Mouse (Mus musculus): Measurements from ENCODE around the gene Emg1.

The Emg1 gene

GRCm38 (mm10) chr6:124711824-124712782 lies at the start of gene Emg1, which contains the start of gene Phb2:
Gene Emg1 (minus strand): TSS chr6:124712178.
Gene Phb2 (plus strand): TSS chr6:124712336.
- DNase-seq (ENCODE audit: low spot score in 2 of 2), result peak; percentile 98

GRCm38 (mm10) chr6:124759259-124759658 lies 47.3 kb upstream of the Emg1 start:
- peak; percentile 82 to 92 for DNase-seq (ENCODE audit: low spot score in 2 of 2)

- no peak for DNase-seq (ENCODE audit: low spot score in 2 of 2)
These were observed 46.9 kb upstream of the Emg1 start for GRCm38 (mm10) chr6:124758849-124759232.

- DNase-seq (ENCODE audit: low spot score in 2 of 2), result no peak
These were observed 46.2 kb upstream of the Emg1 start for GRCm38 (mm10) chr6:124757909-124758848.

- DNase-seq (ENCODE audit: low spot score in 2 of 2), result no peak
These were observed 45.4 kb upstream of the Emg1 start for GRCm38 (mm10) chr6:124757351-124757880.

GRCm38 (mm10) chr6:124756652-124757350 lies 44.8 kb upstream of the Emg1 start:
- DNase-seq (ENCODE audit: low spot score in 2 of 2), result peak in 1 of 2 experiments; percentile 75

- peak in 1 of 2 experiments; percentile 73 for DNase-seq (ENCODE audit: low spot score in 2 of 2)
These were observed 44.0 kb upstream of the Emg1 start, which contains the start of the genes Gm45234 and Atn1 for GRCm38 (mm10) chr6:124755831-124756595. Gene Gm45234 (minus strand): TSS chr6:124756021. Gene Atn1 (minus strand): TSS chr6:124756524.

- no peak for DNase-seq (ENCODE audit: low spot score in 2 of 2)
These were observed 43.3 kb upstream of the Emg1 start for GRCm38 (mm10) chr6:124755306-124755705.

GRCm38 (mm10) chr6:124753861-124754260 lies 41.9 kb upstream of the Emg1 start:
- no peak for DNase-seq (ENCODE audit: low spot score in 2 of 2)

- DNase-seq (ENCODE audit: low spot score in 2 of 2), result no peak
These were observed 38.4 kb upstream of the Emg1 start for GRCm38 (mm10) chr6:124750405-124750804.

GRCm38 (mm10) chr6:124746654-124747632 lies 35.0 kb upstream of the Emg1 start:
- DNase-seq (ENCODE audit: low spot score in 2 of 2), result no peak

- DNase-seq (ENCODE audit: low spot score in 2 of 2), result no peak
These were observed 34.3 kb upstream of the Emg1 start for GRCm38 (mm10) chr6:124746296-124746605.

GRCm38 (mm10) chr6:124745490-124746295 lies 33.7 kb upstream of the Emg1 start:
- DNase-seq (ENCODE audit: low spot score in 2 of 2), result peak; percentile 93 to 98

GRCm38 (mm10) chr6:124744755-124745321 lies 32.9 kb upstream of the Emg1 start:
- DNase-seq (ENCODE audit: low spot score in 2 of 2), result no peak

- DNase-seq (ENCODE audit: low spot score in 2 of 2), result no peak
These were observed 31.7 kb upstream of the Emg1 start for GRCm38 (mm10) chr6:124743647-124744046.

GRCm38 (mm10) chr6:124742839-124743514 lies 31.0 kb upstream of the Emg1 start:
- DNase-seq (ENCODE audit: low spot score in 2 of 2), result no peak

GRCm38 (mm10) chr6:124741842-124742241 lies 29.9 kb upstream of the Emg1 start:
- no peak for DNase-seq (ENCODE audit: low spot score in 2 of 2)

Measured in spleen, postnatal 4 days (tissue).